Mouse (Mus musculus): ENCODE results near the gene Gm266. TPM values are rescaled to one million over a fixed set of nuclear protein-coding genes. Genes with fewer than 3 reads are reported as not detected.

Gm266 gene
- polyA plus RNA-seq, 1 experiment from 2014 or later = 0.62 TPM

GRCm38 (mm10) chr12:111474384-111474783, 11.2 kb downstream of the Gm266 start:
- Histone ChIP-seq H3K4me3 (replicated peaks) (no peak overlapping the region), H3K4me1 (replicated peaks) (no peaks in the 10 kb centered on the region), H3K27me3 (peaks cover 40% of the 10 kb centered on the region), H3K27ac (replicated peaks) (no peak overlapping the region), H3K9ac (no peak overlapping the region), H3K4me2 (no peak overlapping the region), H3K9me3 (replicated peaks) (no peaks in the 10 kb centered on the region), H3K36me3 (replicated peaks) (no peaks in the 10 kb centered on the region)
- no peak for ATAC-seq (ENCODE audit: insufficient read depth)
- WGBS (ENCODE audit: insufficient replicate concordance) = 74% methylated on average over 3 of the region's 3 CpGs

GRCm38 (mm10) chr12:111472886-111473285, 12.7 kb downstream of the Gm266 start:
- no peaks in the 10 kb centered on the region for H3K9me3 ChIP-seq (replicated peaks)
- no peak overlapping the region for H3K4me3 ChIP-seq (replicated peaks)
- ATAC-seq (ENCODE audit: insufficient read depth) = no peak
- H3K36me3 ChIP-seq (replicated peaks) = no peaks in the 10 kb centered on the region
- H3K4me2 ChIP-seq = no peak overlapping the region
- peaks cover 35% of the 10 kb centered on the region for H3K27me3 ChIP-seq
- no peak overlapping the region for H3K9ac ChIP-seq
- 63% methylated on average over 5 of the region's 5 CpGs for WGBS (ENCODE audit: insufficient replicate concordance)
- H3K4me1 ChIP-seq (replicated peaks) = no peaks in the 10 kb centered on the region
- no peak overlapping the region for H3K27ac ChIP-seq (replicated peaks)

- Histone ChIP-seq H3K9me3 (replicated peaks) (no peaks in the 10 kb centered on the region), H3K27me3 (peaks cover 26% of the 10 kb centered on the region), H3K36me3 (replicated peaks) (no peaks in the 10 kb centered on the region), H3K4me3 (replicated peaks) (no peak overlapping the region), H3K27ac (replicated peaks) (no peak overlapping the region), H3K9ac (no peak overlapping the region), H3K4me2 (no peak overlapping the region), H3K4me1 (replicated peaks) (no peaks in the 10 kb centered on the region)
- 59% methylated on average over 3 of the region's 3 CpGs for WGBS (ENCODE audit: insufficient replicate concordance)
- no peak for ATAC-seq (ENCODE audit: insufficient read depth)
These were observed 13.9 kb downstream of the Gm266 start for GRCm38 (mm10) chr12:111471721-111472120.

- H3K9ac ChIP-seq = no peak overlapping the region
- no peaks in the 10 kb centered on the region for H3K36me3 ChIP-seq (replicated peaks)
- no peaks in the 10 kb centered on the region for H3K9me3 ChIP-seq (replicated peaks)
- H3K4me3 ChIP-seq (replicated peaks) = no peak overlapping the region
- ATAC-seq (ENCODE audit: insufficient read depth) = no peak
- no peak overlapping the region for H3K4me2 ChIP-seq
- 41% methylated on average over 1 of the region's 1 CpGs for WGBS (ENCODE audit: insufficient replicate concordance)
- peaks cover 22% of the 10 kb centered on the region for H3K27me3 ChIP-seq
- H3K4me1 ChIP-seq (replicated peaks) = no peaks in the 10 kb centered on the region
- H3K27ac ChIP-seq (replicated peaks) = no peak overlapping the region
These were observed 14.5 kb downstream of the Gm266 start for GRCm38 (mm10) chr12:111471119-111471518.

- 4% methylated on average over 8 of the region's 8 CpGs for WGBS (ENCODE audit: insufficient replicate concordance)
- Histone ChIP-seq H3K36me3 (replicated peaks) (no peaks in the 10 kb centered on the region), H3K9me3 (replicated peaks) (no peaks in the 10 kb centered on the region), H3K9ac (no peak overlapping the region), H3K27me3 (peaks cover 21% of the 10 kb centered on the region), H3K27ac (replicated peaks) (no peak overlapping the region), H3K4me3 (replicated peaks) (no peak overlapping the region), H3K4me1 (replicated peaks) (0 out of 2 replicates have a peak, but pooled peaks cover under 1% of the 10 kb centered on the region), H3K4me2 (no peak overlapping the region)
- no peak; the same call in 1 of the 2 replicates for ATAC-seq (ENCODE audit: insufficient read depth)
These were observed 16.1 kb downstream of the Gm266 start for GRCm38 (mm10) chr12:111469507-111469906.

GRCm38 (mm10) chr12:111468206-111468605, 17.4 kb downstream of the Gm266 start:
- peaks cover 7% of the 10 kb centered on the region; the same call in 1 of the 2 replicates for H3K4me1 ChIP-seq (replicated peaks)
- H3K27me3 ChIP-seq = peaks cover 24% of the 10 kb centered on the region

GRCm38 (mm10) chr12:111466369-111466768, 19.3 kb downstream of the Gm266 start:
- WGBS (ENCODE audit: insufficient replicate concordance) = 77% methylated on average over 3 of the region's 3 CpGs
- H3K4me1 ChIP-seq (replicated peaks) = peaks cover 9% of the 10 kb centered on the region; the same call in 1 of the 2 replicates
- peaks cover 39% of the 10 kb centered on the region for H3K27me3 ChIP-seq
- H3K4me2 ChIP-seq = no peak overlapping the region
- H3K4me3 ChIP-seq (replicated peaks) = no peak overlapping the region
- no peak overlapping the region for H3K27ac ChIP-seq (replicated peaks)
- H3K9ac ChIP-seq = no peak overlapping the region
- no peak for ATAC-seq (ENCODE audit: insufficient read depth)
- no peaks in the 10 kb centered on the region for H3K9me3 ChIP-seq (replicated peaks)
- H3K36me3 ChIP-seq (replicated peaks) = no peaks in the 10 kb centered on the region

More at GRCm38 (mm10) chr12:111468206-111468605, 17.4 kb downstream of the Gm266 start:
- Histone ChIP-seq H3K4me3 (replicated peaks) (no peak overlapping the region), H3K9me3 (replicated peaks) (no peaks in the 10 kb centered on the region), H3K27ac (replicated peaks) (no peak overlapping the region), H3K9ac (no peak overlapping the region), H3K4me2 (no peak overlapping the region), H3K36me3 (replicated peaks) (no peaks in the 10 kb centered on the region)
- 59% methylated on average over 7 of the region's 7 CpGs for WGBS (ENCODE audit: insufficient replicate concordance)
- ATAC-seq (ENCODE audit: insufficient read depth) = no peak

GRCm38 (mm10) chr12:111463570-111463969, 22.1 kb downstream of the Gm266 start:
- Histone ChIP-seq H3K27ac (replicated peaks) (no peak overlapping the region), H3K9ac (no peak overlapping the region), H3K36me3 (replicated peaks) (no peaks in the 10 kb centered on the region), H3K4me2 (no peak overlapping the region), H3K27me3 (peaks cover 45% of the 10 kb centered on the region), H3K9me3 (replicated peaks) (no peaks in the 10 kb centered on the region), H3K4me1 (replicated peaks) (peaks cover 15% of the 10 kb centered on the region), H3K4me3 (replicated peaks) (no peak overlapping the region)
- no peak; the same call in 1 of the 2 replicates for ATAC-seq (ENCODE audit: insufficient read depth)
- 57% methylated on average over 7 of the region's 7 CpGs for WGBS (ENCODE audit: insufficient replicate concordance)

- ATAC-seq (ENCODE audit: insufficient read depth) = no peak
- Histone ChIP-seq H3K27ac (replicated peaks) (no peak overlapping the region), H3K9ac (no peak overlapping the region), H3K4me2 (no peak overlapping the region), H3K4me1 (replicated peaks) (peaks cover 35% of the 10 kb centered on the region), H3K27me3 (peaks cover 49% of the 10 kb centered on the region), H3K36me3 (replicated peaks) (peaks cover 25% of the 10 kb centered on the region), H3K9me3 (replicated peaks) (no peaks in the 10 kb centered on the region), H3K4me3 (replicated peaks) (no peak overlapping the region)
- WGBS (ENCODE audit: insufficient replicate concordance) = 64% methylated on average over 1 of the region's 1 CpGs
These were observed 27.9 kb downstream of the Gm266 start for GRCm38 (mm10) chr12:111457742-111458141.

- no peak overlapping the region for H3K4me2 ChIP-seq
- H3K27me3 ChIP-seq = peaks cover 35% of the 10 kb centered on the region
- H3K4me1 ChIP-seq (replicated peaks) = peaks cover 32% of the 10 kb centered on the region
- H3K36me3 ChIP-seq (replicated peaks) = peaks cover 44% of the 10 kb centered on the region
- ATAC-seq (ENCODE audit: insufficient read depth) = no peak
- no peaks in the 10 kb centered on the region for H3K9me3 ChIP-seq (replicated peaks)
- H3K27ac ChIP-seq (replicated peaks) = no peak overlapping the region
- H3K4me3 ChIP-seq (replicated peaks) = no peak overlapping the region
- 43% methylated on average over 8 of the region's 8 CpGs for WGBS (ENCODE audit: insufficient replicate concordance)
- no peak overlapping the region for H3K9ac ChIP-seq
These were observed 29.8 kb downstream of the Gm266 start for GRCm38 (mm10) chr12:111455860-111456259.

- Histone ChIP-seq H3K36me3 (replicated peaks) (peaks cover 48% of the 10 kb centered on the region), H3K27ac (replicated peaks) (no peak overlapping the region), H3K9ac (no peak overlapping the region), H3K27me3 (peaks cover 31% of the 10 kb centered on the region), H3K4me2 (no peak overlapping the region), H3K4me3 (replicated peaks) (no peak overlapping the region), H3K4me1 (replicated peaks) (peaks cover 32% of the 10 kb centered on the region), H3K9me3 (replicated peaks) (no peaks in the 10 kb centered on the region)
- ATAC-seq (ENCODE audit: insufficient read depth) = no peak
- WGBS (ENCODE audit: insufficient replicate concordance) = 65% methylated on average over 12 of the region's 12 CpGs
These were observed 30.2 kb downstream of the Gm266 start for GRCm38 (mm10) chr12:111455311-111455846.
